Mouse (Mus musculus): ENCODE results near the gene Prrx1. TPM values are rescaled to one million over a fixed set of nuclear protein-coding genes. Genes with fewer than 3 reads are reported as not detected.
A peak's percentile ranks its signal among the peaks of the same experiment; 100 is the strongest.

The Prrx1 gene
- polyA plus RNA-seq, 1 experiment from 2014 or later, result 3.9 TPM

GRCm38 (mm10) chr1:163281450-163282198, 31.9 kb downstream of the Prrx1 start:
- H3K9ac ChIP-seq (ENCODE audit: low read depth, low read length), result no peak overlapping the region
- ATAC-seq, result peak; percentile 51
- H3K27ac ChIP-seq (ENCODE audit: low read depth, low read length), result 0 out of 2 replicates have a peak overlapping the region, but pooled peaks have one; percentile 8
- H3K4me3 ChIP-seq (ENCODE audit: low read length), result no peak overlapping the region
- H3K36me3 ChIP-seq (ENCODE audit: control insufficient read depth, insufficient read depth, low read length), result no peaks in the 10 kb centered on the region
- WGBS, result 59% methylated on average over 7 of the region's 7 CpGs
- no peak overlapping the region for H3K4me2 ChIP-seq (ENCODE audit: low read length)
- H3K9me3 ChIP-seq (ENCODE audit: control insufficient read depth, low read length), result no peaks in the 10 kb centered on the region
- H3K4me1 ChIP-seq (ENCODE audit: control insufficient read depth, insufficient read depth, low read depth, low read length), result peaks cover 6% of the 10 kb centered on the region
- no peaks in the 10 kb centered on the region for H3K27me3 ChIP-seq (replicated peaks; ENCODE audit: control insufficient read depth, insufficient read depth, low read length)

GRCm38 (mm10) chr1:163280842-163281122, 32.7 kb downstream of the Prrx1 start:
- Histone ChIP-seq H3K27me3 (replicated peaks; ENCODE audit: control insufficient read depth, insufficient read depth, low read length) (no peaks in the 10 kb centered on the region), H3K4me3 (ENCODE audit: low read length) (no peak overlapping the region), H3K9ac (ENCODE audit: low read depth, low read length) (no peak overlapping the region), H3K4me1 (ENCODE audit: control insufficient read depth, insufficient read depth, low read depth, low read length) (peaks cover 6% of the 10 kb centered on the region), H3K4me2 (ENCODE audit: low read length) (no peak overlapping the region), H3K27ac (ENCODE audit: low read depth, low read length) (0 out of 2 replicates have a peak overlapping the region, but pooled peaks have one; percentile 8), H3K36me3 (ENCODE audit: control insufficient read depth, insufficient read depth, low read length) (no peaks in the 10 kb centered on the region), H3K9me3 (ENCODE audit: control insufficient read depth, low read length) (no peaks in the 10 kb centered on the region)
- WGBS, result 28% methylated on average over 2 of the region's 2 CpGs
- ATAC-seq, result peak; percentile 86

- Histone ChIP-seq H3K4me1 (ENCODE audit: control insufficient read depth, insufficient read depth, low read depth, low read length) (peaks cover 6% of the 10 kb centered on the region), H3K9ac (ENCODE audit: low read depth, low read length) (no peak overlapping the region), H3K9me3 (ENCODE audit: control insufficient read depth, low read length) (no peaks in the 10 kb centered on the region), H3K4me2 (ENCODE audit: low read length) (no peak overlapping the region), H3K27ac (ENCODE audit: low read depth, low read length) (0 out of 2 replicates have a peak overlapping the region, but pooled peaks have one; percentile 34), H3K4me3 (ENCODE audit: low read length) (no peak overlapping the region), H3K36me3 (ENCODE audit: control insufficient read depth, insufficient read depth, low read length) (no peaks in the 10 kb centered on the region), H3K27me3 (replicated peaks; ENCODE audit: control insufficient read depth, insufficient read depth, low read length) (no peaks in the 10 kb centered on the region)
- ATAC-seq, result peak; percentile 82
- 39% methylated on average over 7 of the region's 7 CpGs for WGBS
Measured at GRCm38 (mm10) chr1:163280097-163280841, 33.2 kb downstream of the Prrx1 start.

GRCm38 (mm10) chr1:163277069-163277468, 36.4 kb downstream of the Prrx1 start:
- Histone ChIP-seq H3K4me2 (ENCODE audit: low read length) (no peak overlapping the region), H3K27ac (ENCODE audit: low read depth, low read length) (no peak overlapping the region), H3K4me3 (ENCODE audit: low read length) (no peak overlapping the region), H3K9me3 (ENCODE audit: control insufficient read depth, low read length) (no peaks in the 10 kb centered on the region), H3K9ac (ENCODE audit: low read depth, low read length) (no peak overlapping the region), H3K4me1 (ENCODE audit: control insufficient read depth, insufficient read depth, low read depth, low read length) (peaks cover 6% of the 10 kb centered on the region), H3K27me3 (replicated peaks; ENCODE audit: control insufficient read depth, insufficient read depth, low read length) (no peaks in the 10 kb centered on the region), H3K36me3 (ENCODE audit: control insufficient read depth, insufficient read depth, low read length) (no peaks in the 10 kb centered on the region)
- ATAC-seq, result no peak
- 89% methylated on average over 7 of the region's 7 CpGs for WGBS

GRCm38 (mm10) chr1:163274919-163275318, 38.6 kb downstream of the Prrx1 start:
- Histone ChIP-seq H3K9me3 (ENCODE audit: control insufficient read depth, low read length) (no peaks in the 10 kb centered on the region), H3K4me2 (ENCODE audit: low read length) (no peak overlapping the region), H3K4me1 (ENCODE audit: control insufficient read depth, insufficient read depth, low read depth, low read length) (no peaks in the 10 kb centered on the region; the same call in 1 of the 2 replicates), H3K9ac (ENCODE audit: low read depth, low read length) (no peak overlapping the region), H3K27me3 (replicated peaks; ENCODE audit: control insufficient read depth, insufficient read depth, low read length) (no peaks in the 10 kb centered on the region), H3K36me3 (ENCODE audit: control insufficient read depth, insufficient read depth, low read length) (no peaks in the 10 kb centered on the region), H3K27ac (ENCODE audit: low read depth, low read length) (no peak overlapping the region), H3K4me3 (ENCODE audit: low read length) (no peak overlapping the region)
- 91% methylated on average over 3 of the region's 3 CpGs for WGBS
- ATAC-seq, result no peak

- H3K9ac ChIP-seq (ENCODE audit: low read depth, low read length), result no peak overlapping the region
- no peaks in the 10 kb centered on the region for H3K36me3 ChIP-seq (ENCODE audit: control insufficient read depth, insufficient read depth, low read length)
- no peak overlapping the region for H3K4me3 ChIP-seq (ENCODE audit: low read length)
- no peak overlapping the region for H3K27ac ChIP-seq (ENCODE audit: low read depth, low read length)
- no peaks in the 10 kb centered on the region for H3K27me3 ChIP-seq (replicated peaks; ENCODE audit: control insufficient read depth, insufficient read depth, low read length)
- no peaks in the 10 kb centered on the region for H3K4me1 ChIP-seq (ENCODE audit: control insufficient read depth, insufficient read depth, low read depth, low read length)
- no peak for ATAC-seq
- H3K9me3 ChIP-seq (ENCODE audit: control insufficient read depth, low read length), result no peaks in the 10 kb centered on the region
- H3K4me2 ChIP-seq (ENCODE audit: low read length), result no peak overlapping the region
- WGBS, result 94% methylated on average over 3 of the region's 3 CpGs
Measured at GRCm38 (mm10) chr1:163273132-163273531, 40.4 kb downstream of the Prrx1 start.

- Histone ChIP-seq H3K4me3 (ENCODE audit: low read length) (no peak overlapping the region), H3K36me3 (ENCODE audit: control insufficient read depth, insufficient read depth, low read length) (no peaks in the 10 kb centered on the region), H3K27ac (ENCODE audit: low read depth, low read length) (no peak overlapping the region), H3K4me2 (ENCODE audit: low read length) (no peak overlapping the region), H3K9me3 (ENCODE audit: control insufficient read depth, low read length) (no peaks in the 10 kb centered on the region), H3K9ac (ENCODE audit: low read depth, low read length) (no peak overlapping the region), H3K27me3 (replicated peaks; ENCODE audit: control insufficient read depth, insufficient read depth, low read length) (no peaks in the 10 kb centered on the region), H3K4me1 (ENCODE audit: control insufficient read depth, insufficient read depth, low read depth, low read length) (no peaks in the 10 kb centered on the region)
- WGBS, result 93% methylated on average over 8 of the region's 8 CpGs
- ATAC-seq, result no peak
Measured at GRCm38 (mm10) chr1:163266853-163267538, 46.5 kb downstream of the Prrx1 start.

GRCm38 (mm10) chr1:163257298-163257697, 56.2 kb downstream of the Prrx1 start:
- Histone ChIP-seq H3K27me3 (replicated peaks; ENCODE audit: control insufficient read depth, insufficient read depth, low read length) (no peaks in the 10 kb centered on the region), H3K36me3 (ENCODE audit: control insufficient read depth, insufficient read depth, low read length) (no peaks in the 10 kb centered on the region), H3K27ac (ENCODE audit: low read depth, low read length) (no peak overlapping the region), H3K9ac (ENCODE audit: low read depth, low read length) (no peak overlapping the region), H3K4me1 (ENCODE audit: control insufficient read depth, insufficient read depth, low read depth, low read length) (no peaks in the 10 kb centered on the region), H3K4me2 (ENCODE audit: low read length) (no peak overlapping the region), H3K9me3 (ENCODE audit: control insufficient read depth, low read length) (no peaks in the 10 kb centered on the region), H3K4me3 (ENCODE audit: low read length) (no peak overlapping the region)
- peak; percentile 79; the same call in 1 of the 2 replicates for ATAC-seq
- WGBS, result 49% methylated on average over 2 of the region's 2 CpGs

- H3K4me2 ChIP-seq (ENCODE audit: low read length), result no peak overlapping the region
- no peak overlapping the region for H3K4me3 ChIP-seq (ENCODE audit: low read length)
- no peaks in the 10 kb centered on the region for H3K4me1 ChIP-seq (ENCODE audit: control insufficient read depth, insufficient read depth, low read depth, low read length)
Measured at GRCm38 (mm10) chr1:163255884-163256283, 57.6 kb downstream of the Prrx1 start.

More at GRCm38 (mm10) chr1:163255884-163256283, 57.6 kb downstream of the Prrx1 start:
- no peak overlapping the region for H3K9ac ChIP-seq (ENCODE audit: low read depth, low read length)
- H3K27ac ChIP-seq (ENCODE audit: low read depth, low read length), result no peak overlapping the region
- H3K36me3 ChIP-seq (ENCODE audit: control insufficient read depth, insufficient read depth, low read length), result no peaks in the 10 kb centered on the region
- no peak for ATAC-seq
- 71% methylated on average over 2 of the region's 2 CpGs for whole genome bisulfite sequencing
- H3K27me3 ChIP-seq (replicated peaks; ENCODE audit: control insufficient read depth, insufficient read depth, low read length), result no peaks in the 10 kb centered on the region
- no peaks in the 10 kb centered on the region for H3K9me3 ChIP-seq (ENCODE audit: control insufficient read depth, low read length)

All from hindbrain, embryonic 16.5 days (tissue).